Mouse (Mus musculus): Measurements from ENCODE around the gene Ssty2.
"Not testable (repeated sequence)": the region's sequence is repeated elsewhere in the genome, so short reads cannot be mapped to it uniquely, and the experiment has no call there.

Gene Ssty2

DNA sequence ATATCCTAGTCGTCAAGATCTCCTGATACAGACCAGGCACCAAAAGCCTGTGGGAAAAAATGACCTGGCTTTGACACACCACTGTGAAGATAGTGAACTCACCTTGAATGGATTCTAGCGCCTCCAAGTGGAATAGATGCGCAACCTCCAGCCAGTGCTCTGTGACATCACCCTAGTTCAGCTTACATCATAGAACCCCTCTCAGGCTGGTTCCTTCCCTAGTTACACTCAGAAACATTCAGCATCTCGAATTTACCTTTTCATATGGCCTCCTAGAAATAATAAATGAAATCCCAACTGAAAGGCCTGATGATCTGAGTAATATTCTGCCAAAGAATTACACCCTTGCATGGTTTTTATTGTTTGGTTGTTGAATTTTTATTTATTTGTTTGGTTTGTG, at the start of gene Ssty2:
Ssty2 (minus strand) TSS at position 101 of the 400 bp plus-strand sequence.
- not testable (repeated sequence) for DNase-seq
